Mouse (Mus musculus): Measurements from ENCODE around the gene Lrp1.

DNA sequence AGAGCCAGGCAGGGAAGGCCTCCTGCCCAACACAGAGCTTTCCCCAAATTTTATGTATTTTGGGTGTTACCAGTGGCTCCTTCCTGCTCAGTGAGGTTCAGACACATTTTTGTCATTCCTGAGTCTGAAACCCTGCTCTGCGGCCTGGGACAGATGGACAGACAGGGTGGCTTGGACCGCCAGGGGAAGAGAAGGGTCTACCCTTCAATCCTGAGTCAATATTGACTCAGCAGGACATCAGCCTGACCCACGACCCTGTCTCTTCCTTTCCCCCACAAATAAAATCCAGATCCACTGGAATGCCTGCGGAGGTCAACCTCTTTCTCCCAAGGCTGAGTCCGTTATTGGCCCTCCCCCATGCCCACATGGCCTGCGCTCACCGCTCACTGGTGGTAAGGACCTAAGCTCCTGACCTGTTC lies 4.7 kb downstream of the Lrp1 start:
- TF ChIP-seq CTCF (IDR thresholded peaks at IDR 0.05; ENCODE audit: insufficient read depth, low read depth, low read length) (no peak), POLR2A (IDR thresholded peaks at IDR 0.05; ENCODE audit: insufficient read depth, low read depth, low read length) (no peak)
